ENCODE assay signal across 9 mouse cellular contexts in genomic region chr9:50593544-50593943, GRCm38 (mm10). TPM values are rescaled to one million over a fixed set of nuclear protein-coding genes. Genes with fewer than 3 reads are reported as not detected.
DNase-seq lines count a peak whose midpoint lies in the region; ATAC-seq and TF ChIP-seq lines count a peak whose summit lies in the region.
"Had no signal": no experiment of that assay in that cellular context is flagged by ENCODE, and none has a peak within 500 bp of the region (broad histone marks: within the 10 kb centered on the region; RNA-seq: fewer than 3 reads in every experiment).

No protein-coding gene starts in this region.

- peaks cover 39% of the 10 kb centered on the region for H3K36me3 ChIP-seq in forebrain, postnatal 0 days (ENCODE audit: insufficient read depth)
- peaks cover 11% of the 10 kb centered on the region for H3K36me3 ChIP-seq in forebrain, embryonic 16.5 days (ENCODE audit: control insufficient read depth, insufficient read depth)
- H3K36me3 ChIP-seq in testis, adult 2 months (ENCODE audit: control insufficient read depth, insufficient read depth, low read length) = peaks cover 2% of the 10 kb centered on the region; the same call in 1 of the 2 replicates
- H3K36me3 ChIP-seq in embryonic facial prominence, embryonic 10.5 days (replicated peaks) = peaks cover 41% of the 10 kb centered on the region

- no peak for ATAC-seq in forebrain, postnatal 0 days
- ATAC-seq in forebrain, embryonic 16.5 days = no peak
- ATAC-seq in megakaryocyte progenitor cell, adult 5-6 weeks (replicated peaks; ENCODE audit: poor library complexity) = peak; percentile 71
- no peak for ATAC-seq in frontal cortex, adult (ENCODE audit: low TSS enrichment)

- no peak overlapping the region for H3K9ac ChIP-seq in forebrain, postnatal 0 days
- no peak overlapping the region for H3K9ac ChIP-seq in forebrain, embryonic 16.5 days (replicated peaks; ENCODE audit: low read depth, low read length)

- peak; percentile 62 for TF ChIP-seq CTCF in forebrain, postnatal 0 days (IDR thresholded peaks at IDR 0.05; ENCODE audit: low read depth)
- TF ChIP-seq CTCF in testis, adult 2 months (IDR thresholded peaks at IDR 0.05; ENCODE audit: control insufficient read depth, insufficient read depth, insufficient replicate concordance, low read depth, low read length) = peak; percentile 33; the same call in 1 of the 2 replicates

- H3K4me1 ChIP-seq in forebrain, postnatal 0 days (ENCODE audit: insufficient read depth) = no peaks in the 10 kb centered on the region
- no peaks in the 10 kb centered on the region for H3K4me1 ChIP-seq in forebrain, embryonic 16.5 days (replicated peaks; ENCODE audit: control insufficient read depth, insufficient read depth, low read length)
- no peaks in the 10 kb centered on the region for H3K4me1 ChIP-seq in testis, adult 2 months (ENCODE audit: control insufficient read depth, insufficient read depth, low read length)
- no peaks in the 10 kb centered on the region for H3K4me1 ChIP-seq in embryonic facial prominence, embryonic 10.5 days

- H3K27me3 ChIP-seq in forebrain, postnatal 0 days (ENCODE audit: insufficient read depth, low read length) = no peaks in the 10 kb centered on the region
- no peaks in the 10 kb centered on the region for H3K27me3 ChIP-seq in forebrain, embryonic 16.5 days (replicated peaks; ENCODE audit: control insufficient read depth, insufficient read depth, low read length)
- H3K27me3 ChIP-seq in testis, adult 2 months (ENCODE audit: control insufficient read depth, insufficient read depth, low read length) = no peaks in the 10 kb centered on the region
- no peaks in the 10 kb centered on the region for H3K27me3 ChIP-seq in embryonic facial prominence, embryonic 10.5 days (replicated peaks; ENCODE audit: low read depth, poor library complexity, severe bottlenecking)

- H3K27ac ChIP-seq in forebrain, postnatal 0 days (ENCODE audit: low read depth, low read length) = no peak overlapping the region
- no peak overlapping the region for H3K27ac ChIP-seq in forebrain, embryonic 16.5 days (ENCODE audit: low read length)
- H3K27ac ChIP-seq in testis, adult 2 months (ENCODE audit: control insufficient read depth, insufficient read depth, low read depth, low read length) = no peak overlapping the region
- no peak overlapping the region for H3K27ac ChIP-seq in embryonic facial prominence, embryonic 10.5 days (replicated peaks)

- H3K9me3 ChIP-seq in forebrain, postnatal 0 days (ENCODE audit: low read length) = no peaks in the 10 kb centered on the region
- H3K9me3 ChIP-seq in forebrain, embryonic 16.5 days (ENCODE audit: control insufficient read depth, low read length) = no peaks in the 10 kb centered on the region
- no peaks in the 10 kb centered on the region for H3K9me3 ChIP-seq in embryonic facial prominence, embryonic 10.5 days

- peak; percentile 10 for DNase-seq in forebrain, postnatal 0 days
- DNase-seq in testis, postnatal 14 days (ENCODE audit: low spot score) = no peak
- DNase-seq in embryonic facial prominence, embryonic 10.5 days (ENCODE audit: low spot score) = peak; percentile 37
- no peak for DNase-seq in yolk sac, embryonic 10.5 days (ENCODE audit: low spot score)

- no peak overlapping the region for H3K4me2 ChIP-seq in forebrain, postnatal 0 days (ENCODE audit: low read depth)
- no peak overlapping the region for H3K4me2 ChIP-seq in forebrain, embryonic 16.5 days (ENCODE audit: low read length)

- no peak overlapping the region for H3K4me3 ChIP-seq in forebrain, postnatal 0 days (ENCODE audit: low read depth, low read length)
- H3K4me3 ChIP-seq in forebrain, embryonic 16.5 days (replicated peaks; ENCODE audit: low read length) = no peak overlapping the region
- no peak overlapping the region for H3K4me3 ChIP-seq in testis, adult 2 months (ENCODE audit: control insufficient read depth, low read depth, low read length)
- H3K4me3 ChIP-seq in embryonic facial prominence, embryonic 10.5 days = no peak overlapping the region

- 65% methylated on average over 3 of the region's 3 CpGs for WGBS in forebrain, postnatal 0 days
- WGBS in forebrain, embryonic 16.5 days = 88% methylated on average over 3 of the region's 3 CpGs
- WGBS in embryonic facial prominence, embryonic 10.5 days = 84% methylated on average over 3 of the region's 3 CpGs

- no peak for TF ChIP-seq POLR2A in testis, adult 2 months (IDR thresholded peaks at IDR 0.05; ENCODE audit: control insufficient read depth, low read depth, low read length)

RNA-seq across cellular contexts. Expression of gene Sdhd, which starts 10.1 kb away (rescaled TPM):
- total RNA-seq in forebrain, postnatal 0 days (2014; rRNA removed) = 151 and 168 TPM in 2 replicates
- 279 and 305 TPM in 2 replicates for polyA plus RNA-seq in forebrain, postnatal 0 days (2015; fragmentation: Nextera tagmentation; extraction: Ambion mirVana)
- polyA plus RNA-seq in forebrain, embryonic 16.5 days (2015; fragmentation: Nextera tagmentation; extraction: Ambion mirVana) = 205 and 215 TPM in 2 replicates
- 61.7 and 75.8 TPM in 2 replicates for polyA plus RNA-seq in testis, adult 2 months (2012; rRNA removed)
- 312 and 315 TPM in 2 replicates for polyA plus RNA-seq in embryonic facial prominence, embryonic 10.5 days (2016; fragmentation: Nextera tagmentation; extraction: Ambion mirVana)
- 252 and 258 TPM in 2 replicates for total RNA-seq in megakaryocyte progenitor cell, adult 5-6 weeks (2015)
- 194 and 222 TPM in 2 replicates for total RNA-seq in megakaryocyte progenitor cell, adult 5-6 weeks (2017)

RNA-seq across cellular contexts. Expression of gene Timm8b, which starts 10.2 kb away (rescaled TPM):
- total RNA-seq in forebrain, postnatal 0 days (2014; rRNA removed) = 234 and 297 TPM in 2 replicates
- polyA plus RNA-seq in forebrain, postnatal 0 days (2015; fragmentation: Nextera tagmentation; extraction: Ambion mirVana) = 389 and 523 TPM in 2 replicates
- 308 and 327 TPM in 2 replicates for polyA plus RNA-seq in forebrain, embryonic 16.5 days (2015; fragmentation: Nextera tagmentation; extraction: Ambion mirVana)
- 512 and 577 TPM in 2 replicates for polyA plus RNA-seq in testis, adult 2 months (2012; rRNA removed)
- polyA plus RNA-seq in embryonic facial prominence, embryonic 10.5 days (2016; fragmentation: Nextera tagmentation; extraction: Ambion mirVana) = 316 and 320 TPM in 2 replicates
- total RNA-seq in megakaryocyte progenitor cell, adult 5-6 weeks (2015) = 109 and 110 TPM in 2 replicates
- 183 and 233 TPM in 2 replicates for total RNA-seq in megakaryocyte progenitor cell, adult 5-6 weeks (2017)

RNA-seq across cellular contexts. Expression of gene Pih1d2, which starts 23.6 kb away (rescaled TPM):
- 4.0 and 5.2 TPM in 2 replicates for total RNA-seq in forebrain, postnatal 0 days (2014; rRNA removed)
- 4.6 and 6.6 TPM in 2 replicates for polyA plus RNA-seq in forebrain, postnatal 0 days (2015; fragmentation: Nextera tagmentation; extraction: Ambion mirVana)
- 2.7 and 4.1 TPM in 2 replicates for polyA plus RNA-seq in forebrain, embryonic 16.5 days (2015; fragmentation: Nextera tagmentation; extraction: Ambion mirVana)
- 38.2 and 40.3 TPM in 2 replicates for polyA plus RNA-seq in testis, adult 2 months (2012; rRNA removed)
- polyA plus RNA-seq in embryonic facial prominence, embryonic 10.5 days (2016; fragmentation: Nextera tagmentation; extraction: Ambion mirVana) = 7.4 and 7.7 TPM in 2 replicates
- 2.4 and 3.0 TPM in 2 replicates for total RNA-seq in megakaryocyte progenitor cell, adult 5-6 weeks (2015)
- total RNA-seq in megakaryocyte progenitor cell, adult 5-6 weeks (2017) = 1.9 and 2.9 TPM in 2 replicates

RNA-seq across cellular contexts. Expression of gene Nkapd1, which starts 23.7 kb away (rescaled TPM):
- 19.0 and 20.5 TPM in 2 replicates for total RNA-seq in forebrain, postnatal 0 days (2014; rRNA removed)
- polyA plus RNA-seq in forebrain, postnatal 0 days (2015; fragmentation: Nextera tagmentation; extraction: Ambion mirVana) = 24.3 TPM in 2 replicates
- 19.7 and 20.6 TPM in 2 replicates for polyA plus RNA-seq in forebrain, embryonic 16.5 days (2015; fragmentation: Nextera tagmentation; extraction: Ambion mirVana)
- polyA plus RNA-seq in testis, adult 2 months (2012; rRNA removed) = 6.0 and 6.4 TPM in 2 replicates
- polyA plus RNA-seq in embryonic facial prominence, embryonic 10.5 days (2016; fragmentation: Nextera tagmentation; extraction: Ambion mirVana) = 22.4 and 23.3 TPM in 2 replicates
- total RNA-seq in megakaryocyte progenitor cell, adult 5-6 weeks (2015) = 43.1 and 44.6 TPM in 2 replicates
- 42.8 and 68.2 TPM in 2 replicates for total RNA-seq in megakaryocyte progenitor cell, adult 5-6 weeks (2017)

RNA-seq across cellular contexts. Expression of gene Tex12, which starts 32.4 kb away (rescaled TPM):
- not detected in 2 replicates for total RNA-seq in forebrain, postnatal 0 days (2014; rRNA removed)
- 0.17 TPM in 1 of 2 replicates, not detected in the other for polyA plus RNA-seq in forebrain, postnatal 0 days (2015; fragmentation: Nextera tagmentation; extraction: Ambion mirVana)
- polyA plus RNA-seq in forebrain, embryonic 16.5 days (2015; fragmentation: Nextera tagmentation; extraction: Ambion mirVana) = not detected in 2 replicates
- 3.7 and 6.2 TPM in 2 replicates for polyA plus RNA-seq in testis, adult 2 months (2012; rRNA removed)
- not detected in 2 replicates for polyA plus RNA-seq in embryonic facial prominence, embryonic 10.5 days (2016; fragmentation: Nextera tagmentation; extraction: Ambion mirVana)
- total RNA-seq in megakaryocyte progenitor cell, adult 5-6 weeks (2015) = not detected in 2 replicates
- total RNA-seq in megakaryocyte progenitor cell, adult 5-6 weeks (2017) = not detected in 2 replicates
- polyA plus RNA-seq: large intestine, adult 2 months had no signal

Comparison
In these comparisons a context has a peak if more than half of its experiments do, and no peak if none do; other contexts are left out.
1. DNase-seq: peak in forebrain, postnatal 0 days (single experiment) and embryonic facial prominence, embryonic 10.5 days (single experiment); none in testis, postnatal 14 days (single experiment) and yolk sac, embryonic 10.5 days (single experiment).